Mouse (Mus musculus): ENCODE measurements at regions not wholly inside any gene's neighbourhood (a gene's known extent, or its start where the extent isn't known, plus 50 kb on each side); places are given as distances from the start of the nearest gene placed in this dataset.

- TF ChIP-seq CTCF (IDR thresholded peaks at IDR 0.05; ENCODE audit: low read depth) = no peak
- no peak for TF ChIP-seq EP300 (IDR thresholded peaks at IDR 0.05; ENCODE audit: low read depth)
Observed at GRCm38 (mm10) chr7:145090849-145091248, 117.1 kb downstream of the 1810010D01Rik start.

Data from liver, embryonic 14.5 days (tissue).